Mouse (Mus musculus): ENCODE results near the gene Fxyd3.

Fxyd3 gene

DNA sequence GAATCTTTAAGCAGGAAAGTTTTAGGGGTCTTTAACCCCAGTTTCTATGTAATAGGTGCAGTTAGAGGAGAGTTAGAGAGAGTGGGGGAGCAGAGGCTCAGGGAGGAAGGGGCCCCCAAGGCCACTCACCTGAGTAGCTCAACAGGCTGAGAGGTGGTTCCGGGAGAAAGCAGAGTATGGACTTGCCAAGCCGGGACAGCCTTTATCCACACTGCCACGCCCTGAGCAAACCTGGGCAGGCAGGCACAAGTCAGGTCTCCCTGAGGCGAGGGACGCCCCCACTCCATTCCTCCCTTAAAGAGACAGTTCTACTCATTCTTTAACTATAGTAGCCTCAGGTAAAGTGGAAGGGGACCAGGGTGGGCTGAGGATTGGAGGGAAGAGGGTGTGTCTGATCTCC, at the start of gene Fxyd3:
TSS of gene Fxyd3 (minus strand) at position 213 of the 400 bp plus-strand sequence.
- no peak for DNase-seq (ENCODE audit: low spot score in 2 of 2)

DNA sequence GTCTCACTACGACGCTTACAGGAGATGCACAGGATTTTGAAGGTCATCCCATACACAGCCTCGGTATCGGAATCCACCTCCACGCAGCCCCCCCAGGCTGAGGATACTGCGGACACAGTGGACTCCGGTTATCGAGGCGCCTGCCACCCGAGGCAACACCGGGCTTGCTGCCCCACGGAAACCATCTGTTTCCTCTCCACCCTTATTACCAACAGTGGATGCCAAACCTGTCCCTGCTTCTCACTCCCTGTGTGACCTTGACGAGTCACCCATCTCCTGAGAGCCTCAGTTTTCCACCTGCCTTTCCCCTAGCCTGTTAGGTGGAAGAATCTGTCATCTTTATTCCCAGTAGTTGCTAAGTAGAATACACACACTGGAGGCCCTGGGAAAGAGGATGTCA, 48.6 kb upstream of the Fxyd3 start:
- DNase-seq (ENCODE audit: low spot score in 2 of 2): no peak

DNA sequence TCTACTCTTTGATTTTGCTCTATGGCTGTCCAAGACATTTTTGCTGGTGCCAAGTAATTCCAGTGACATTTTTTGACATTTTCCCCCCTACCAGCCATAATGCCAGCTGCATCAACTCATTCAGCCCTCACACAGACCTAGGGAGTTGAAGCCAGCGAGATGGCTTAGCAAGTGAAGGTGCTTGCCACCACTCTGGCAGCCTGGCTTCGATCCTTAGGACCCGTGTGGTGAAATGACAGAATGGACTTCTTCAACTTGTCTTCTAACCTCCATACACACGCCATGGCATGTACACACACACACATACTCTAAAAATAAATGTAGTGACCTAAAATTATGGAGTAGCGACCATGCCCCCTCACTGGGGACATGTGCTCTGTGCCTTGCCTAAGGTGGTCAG, 47.9 kb upstream of the Fxyd3 start:
- DNase-seq (ENCODE audit: low spot score in 2 of 2): no peak

DNA sequence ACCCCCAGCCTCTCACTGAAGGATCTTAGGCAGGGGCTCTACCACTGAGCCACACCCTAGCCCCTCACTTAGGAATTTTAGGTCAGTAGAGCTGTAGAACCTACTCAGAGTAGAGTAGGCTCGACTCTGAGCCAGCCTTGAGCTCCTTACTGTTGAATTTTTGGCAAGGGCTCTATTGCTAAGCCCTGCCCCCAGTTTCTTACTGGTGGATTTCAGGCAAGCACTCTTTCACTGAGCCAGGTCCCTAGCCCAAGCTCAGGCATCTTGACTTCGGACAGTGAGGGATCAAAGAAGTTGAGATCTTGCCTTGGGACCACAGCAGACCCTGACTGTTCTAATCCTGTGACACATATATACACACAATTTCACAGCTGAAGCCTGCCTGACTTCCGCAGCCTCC, 47.2 kb upstream of the Fxyd3 start:
- DNase-seq (ENCODE audit: low spot score in 2 of 2): no peak

DNA sequence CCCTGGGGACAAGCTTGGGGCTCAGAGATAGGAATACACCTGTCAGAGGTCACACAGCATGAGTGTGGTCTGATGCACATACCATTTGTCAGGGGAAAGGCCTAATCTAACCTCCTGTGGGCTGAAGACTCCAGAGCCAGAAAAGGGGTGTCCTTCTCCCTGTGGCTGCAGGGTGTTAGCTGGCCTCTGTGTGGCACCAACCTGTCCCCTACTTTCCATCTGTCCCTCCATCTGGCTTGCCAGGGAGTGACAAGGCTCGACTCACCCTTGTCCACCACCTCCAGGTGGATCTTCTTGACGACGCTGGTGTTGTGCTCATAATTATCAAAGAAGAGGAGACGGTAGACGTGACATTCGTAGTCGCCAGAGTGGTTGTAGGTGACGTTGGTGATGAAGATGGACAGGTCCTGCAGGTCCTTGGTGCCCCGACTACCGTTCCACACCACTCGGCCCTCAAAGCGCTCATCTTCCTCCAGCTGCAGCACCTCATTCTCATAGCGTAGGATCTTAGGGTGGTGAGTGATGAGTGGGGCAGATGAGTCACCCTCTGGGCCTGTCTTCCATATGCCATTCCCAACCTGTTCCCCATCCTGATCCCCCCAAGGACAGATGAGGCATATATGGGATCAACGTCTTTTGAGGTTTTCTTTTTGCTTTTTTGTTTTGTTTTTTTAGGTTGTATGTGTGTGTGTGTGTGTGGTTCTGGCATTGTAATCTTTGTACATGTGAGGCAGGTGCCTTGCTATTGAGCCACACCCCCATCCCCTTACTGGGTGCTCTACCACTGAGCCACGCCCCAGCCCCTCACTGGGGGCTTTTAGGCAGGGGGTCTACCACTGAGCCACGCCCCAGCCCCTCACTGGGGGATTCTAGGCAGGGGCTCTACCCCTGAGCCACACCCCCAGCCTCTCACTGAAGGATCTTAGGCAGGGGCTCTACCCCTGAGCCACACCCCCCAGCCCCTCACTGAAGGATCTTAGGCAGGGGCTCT, 46.4 kb upstream of the Fxyd3 start:
- no peak for DNase-seq (ENCODE audit: low spot score in 2 of 2)

DNA sequence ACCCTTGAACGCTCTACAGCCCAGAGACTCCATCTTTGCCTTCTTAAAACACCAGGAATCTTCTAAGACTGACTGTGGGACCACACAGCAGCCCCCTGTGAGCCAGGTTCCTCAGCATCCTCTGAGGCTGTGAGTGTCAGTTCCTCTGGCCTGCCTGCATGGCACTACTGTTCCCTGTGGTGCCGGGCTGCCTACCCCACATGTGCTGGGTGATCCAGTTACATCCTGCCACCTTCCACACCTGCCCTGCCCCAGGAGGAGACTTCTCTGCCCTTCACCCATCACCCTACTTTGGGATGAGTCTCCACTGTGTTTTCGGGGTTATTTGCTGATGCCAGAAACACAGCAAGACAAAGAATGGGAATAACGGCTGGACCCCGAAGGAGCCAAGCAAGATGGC, 43.1 kb upstream of the Fxyd3 start:
- DNase-seq (ENCODE audit: low spot score in 2 of 2): no peak

DNA sequence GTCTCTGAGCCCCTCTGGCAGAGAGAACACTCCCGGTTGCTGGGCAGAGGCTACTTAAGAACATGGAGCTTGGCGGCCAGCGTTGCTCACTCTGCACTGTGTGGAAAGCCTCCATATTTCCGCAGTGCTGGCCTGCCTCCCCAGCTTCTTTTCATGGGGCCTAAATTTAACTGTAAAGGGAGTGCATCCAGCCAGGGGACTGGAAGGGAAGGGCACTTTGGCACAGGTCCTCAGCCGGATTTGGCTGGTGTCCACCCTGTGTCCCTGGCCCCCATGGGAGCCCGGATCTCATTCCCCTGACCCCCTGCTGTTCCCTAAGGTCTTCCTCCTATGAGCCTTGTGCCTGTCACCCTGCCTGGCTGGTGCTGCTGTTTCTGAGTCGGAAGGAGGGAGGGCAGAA, 42.0 kb upstream of the Fxyd3 start:
- DNase-seq (ENCODE audit: low spot score in 2 of 2): no peak

DNA sequence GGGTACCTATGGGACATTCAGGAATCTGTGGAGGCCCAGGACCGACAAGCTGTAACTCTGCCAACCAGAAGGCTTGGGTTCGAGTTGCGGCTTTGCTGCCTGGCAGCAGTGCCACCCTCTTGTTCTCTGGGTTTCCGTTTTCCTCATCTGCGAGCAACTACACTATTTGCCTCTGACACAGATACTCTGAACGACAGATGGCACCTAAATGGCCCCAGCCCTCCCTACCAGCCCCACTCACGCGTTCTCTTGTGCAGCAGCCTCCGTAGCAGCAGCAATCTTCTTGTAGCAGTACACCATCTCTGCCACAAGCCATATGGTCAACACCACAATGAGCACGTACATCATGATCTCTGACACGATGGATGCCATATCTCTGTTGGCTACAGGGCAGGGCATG, 41.0 kb upstream of the Fxyd3 start:
- no peak for DNase-seq (ENCODE audit: low spot score in 2 of 2)

DNA sequence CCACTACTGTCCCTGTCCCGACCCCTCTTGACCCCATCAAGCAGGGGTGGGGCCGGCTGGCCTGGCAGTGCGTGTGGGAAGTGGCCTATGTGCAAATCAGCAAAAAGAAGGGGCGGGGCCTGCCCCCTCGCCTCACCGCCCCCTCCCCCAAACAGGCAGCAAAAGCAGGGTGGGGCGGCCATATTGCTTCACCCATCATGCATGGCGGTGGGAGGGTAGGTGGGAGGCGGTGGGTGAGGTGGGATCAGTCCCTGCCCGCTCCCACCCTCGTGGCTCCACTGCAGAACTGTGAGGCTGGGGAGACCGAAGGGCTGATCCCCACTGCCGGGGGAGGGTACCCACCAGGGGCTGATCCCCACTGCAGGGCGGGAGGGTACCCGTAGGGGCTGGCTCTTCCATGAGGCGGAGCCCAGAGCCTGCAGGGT, 40.2 kb upstream of the Fxyd3 start:
- no peak for DNase-seq (ENCODE audit: low spot score in 2 of 2)

DNA sequence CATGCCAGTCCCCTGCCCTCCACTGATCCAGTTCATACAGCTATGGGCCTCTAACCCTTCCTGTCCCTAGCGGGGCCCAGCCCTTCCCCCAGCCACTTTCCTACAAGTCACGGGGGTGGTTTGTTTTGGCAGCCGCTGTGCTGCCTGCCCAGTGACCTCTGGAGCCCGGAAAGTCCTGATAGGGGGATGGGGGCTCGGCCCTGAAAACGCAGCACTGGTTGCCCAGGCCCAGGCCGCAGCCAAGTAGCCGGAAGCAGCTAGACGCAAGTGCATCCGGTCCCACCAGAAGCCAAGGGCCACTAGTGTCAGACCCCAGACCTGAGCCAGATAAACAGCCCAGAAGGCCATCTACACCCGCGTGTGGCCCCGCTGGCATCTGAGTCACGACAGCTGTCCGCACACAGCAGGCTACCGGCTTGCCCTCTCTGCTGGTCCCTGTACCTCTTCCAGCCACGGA, 39.1 kb upstream of the Fxyd3 start:
- peak in 1 of 2 experiments; percentile 67 for DNase-seq (ENCODE audit: low spot score in 2 of 2)

DNA sequence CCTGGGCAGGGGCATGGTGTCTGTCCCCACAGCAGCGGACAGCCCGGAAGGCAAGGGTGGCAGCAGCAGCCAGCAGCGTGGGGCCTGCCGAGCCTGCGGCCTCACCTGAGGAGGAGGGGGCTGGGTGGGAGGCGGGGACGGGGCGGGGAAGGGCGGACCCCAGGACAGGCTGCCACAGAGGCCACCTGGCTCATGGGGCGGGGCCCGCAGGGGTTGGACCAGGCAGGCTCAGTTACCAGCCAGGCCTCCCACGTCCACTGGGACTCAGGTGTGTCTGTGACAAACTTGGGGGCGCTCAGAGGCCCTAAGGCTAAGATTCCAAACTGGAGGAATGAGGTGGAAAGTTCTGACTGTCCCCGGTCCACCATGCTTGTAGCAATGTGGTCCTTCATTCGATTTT, 38.7 kb upstream of the Fxyd3 start, which contains the start of gene Hpn:
TSS of gene Hpn (minus strand) at position 109 of the 400 bp plus-strand sequence.
- no peak for DNase-seq (ENCODE audit: low spot score in 2 of 2)

DNA sequence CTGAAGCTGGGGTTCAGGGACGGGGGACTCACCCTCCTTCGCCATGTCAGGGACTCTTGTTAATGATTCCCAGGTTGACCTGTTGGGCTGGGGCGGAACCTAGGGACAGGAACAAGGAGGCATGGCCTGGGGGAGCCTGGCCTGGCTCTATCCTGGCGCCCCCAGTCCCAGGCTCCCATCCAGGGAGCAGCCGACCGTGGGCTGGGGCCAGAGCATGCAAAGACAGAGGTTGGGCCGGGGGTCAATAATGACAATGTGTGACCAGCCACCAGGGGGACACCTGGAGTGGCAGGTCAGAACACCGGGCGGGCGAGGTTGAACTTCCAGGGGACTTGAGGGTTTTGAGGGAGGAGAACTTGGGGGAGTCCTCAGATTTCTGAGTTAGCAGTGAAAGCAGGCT, 38.1 kb upstream of the Fxyd3 start:
- no peak for DNase-seq (ENCODE audit: low spot score in 2 of 2)

DNA sequence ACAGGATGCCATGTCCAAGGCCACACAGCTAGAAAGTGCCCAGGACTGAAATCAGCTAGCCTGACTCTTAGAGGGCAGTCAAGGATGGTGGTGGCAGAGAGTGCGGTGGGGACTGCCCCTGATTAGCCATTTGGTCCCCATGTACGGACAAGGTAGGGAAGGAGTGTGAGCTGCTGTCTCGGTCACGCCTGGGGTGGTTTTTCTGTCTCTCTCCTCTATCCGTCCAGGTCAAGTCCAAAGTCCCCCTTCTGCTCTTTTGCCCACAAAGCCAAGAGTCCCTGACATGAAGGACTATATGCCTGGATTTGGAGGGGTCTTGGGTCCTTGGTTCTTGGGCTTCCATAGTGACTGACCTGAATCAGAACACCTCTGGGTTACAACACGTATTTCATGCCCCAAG, 37.3 kb upstream of the Fxyd3 start:
- no peak for DNase-seq (ENCODE audit: low spot score in 2 of 2)

DNA sequence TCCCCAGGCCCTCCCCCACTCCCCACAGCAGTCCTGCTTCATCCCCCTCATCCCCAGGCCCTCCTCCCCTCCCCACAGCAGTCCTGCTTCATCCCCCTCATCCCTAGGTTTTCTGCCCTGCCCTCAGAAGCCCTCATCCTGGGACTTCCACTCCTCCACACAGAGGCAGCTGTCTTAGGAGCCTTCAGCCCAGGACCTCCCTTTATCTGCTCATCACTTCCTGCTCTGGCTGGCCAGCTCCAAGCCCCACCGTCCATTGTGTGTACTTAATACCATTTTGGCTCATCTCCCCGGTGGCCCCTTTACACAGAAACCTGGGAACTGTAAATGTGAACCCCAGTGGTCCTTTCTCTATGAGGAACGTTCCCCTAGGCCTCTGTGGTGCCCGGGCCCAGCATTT, 35.5 kb upstream of the Fxyd3 start:
- no peak for DNase-seq (ENCODE audit: low spot score in 2 of 2)

DNA sequence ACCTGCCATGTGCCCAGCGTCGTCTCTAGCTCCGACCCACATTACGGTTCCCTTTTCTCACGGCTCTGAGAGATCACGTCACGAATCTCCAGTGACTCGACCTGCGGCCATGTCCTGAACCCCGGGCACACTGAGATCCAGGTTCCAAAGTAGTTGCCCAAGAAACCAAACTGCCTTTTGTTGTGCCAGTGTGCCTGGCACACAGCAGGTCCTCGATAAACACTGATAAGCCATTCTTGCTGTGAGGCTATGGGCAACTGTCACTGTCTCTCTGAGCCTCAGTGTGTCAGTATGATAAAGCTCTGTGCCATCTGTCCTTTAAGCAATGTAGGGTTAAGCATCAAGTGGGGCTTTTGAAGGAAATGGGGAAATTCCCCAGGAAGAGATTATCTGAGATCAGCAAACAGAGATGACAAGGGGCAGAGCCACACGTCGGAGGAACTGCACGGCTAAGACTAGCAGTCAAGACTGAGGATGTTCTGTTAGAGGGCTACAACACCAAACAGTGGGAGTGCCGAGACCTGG, 34.4 kb upstream of the Fxyd3 start:
- no peak for DNase-seq (ENCODE audit: low spot score in 2 of 2)

DNA sequence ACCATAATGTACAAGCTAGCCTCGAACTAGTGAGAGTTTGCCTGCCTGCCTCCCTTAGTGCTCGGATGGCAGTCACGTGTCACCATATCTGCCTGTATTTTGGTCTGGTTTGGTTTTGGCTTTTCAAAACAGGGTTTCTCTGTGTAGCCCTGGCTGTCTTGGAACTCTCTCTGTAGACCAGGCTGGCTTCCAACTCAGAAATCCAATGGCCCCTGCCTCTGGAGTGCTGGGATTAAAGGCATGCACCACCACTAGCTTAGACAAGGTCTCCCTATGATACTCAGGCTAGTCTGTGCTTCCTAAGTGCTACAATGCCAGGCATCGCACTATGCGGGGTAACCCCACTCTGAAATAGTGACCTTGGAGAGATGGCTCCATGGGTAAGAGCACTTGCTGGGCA, 33.3 kb upstream of the Fxyd3 start:
- no peak for DNase-seq (ENCODE audit: low spot score in 2 of 2)

DNA sequence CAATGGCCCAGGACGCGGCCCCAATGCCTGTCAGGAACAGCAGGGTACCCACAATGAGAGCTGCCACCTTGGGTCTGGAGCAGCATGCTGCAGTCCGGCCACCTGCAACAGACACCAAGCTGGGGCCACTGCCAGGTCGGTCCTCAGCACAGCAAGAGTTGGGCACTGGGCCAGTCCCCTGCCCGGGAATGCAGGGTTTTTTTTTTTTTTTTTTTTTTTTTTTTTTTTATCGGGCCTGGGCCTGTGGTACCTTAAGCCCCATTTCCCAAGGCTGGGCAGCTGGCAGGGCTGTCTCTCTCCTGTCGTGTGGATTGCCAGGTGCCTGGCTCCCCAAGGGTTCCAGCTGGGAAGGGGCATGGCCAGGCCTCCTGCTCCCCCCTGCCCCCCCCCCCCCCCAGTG, 32.6 kb upstream of the Fxyd3 start:
- no peak for DNase-seq (ENCODE audit: low spot score in 2 of 2)

DNA sequence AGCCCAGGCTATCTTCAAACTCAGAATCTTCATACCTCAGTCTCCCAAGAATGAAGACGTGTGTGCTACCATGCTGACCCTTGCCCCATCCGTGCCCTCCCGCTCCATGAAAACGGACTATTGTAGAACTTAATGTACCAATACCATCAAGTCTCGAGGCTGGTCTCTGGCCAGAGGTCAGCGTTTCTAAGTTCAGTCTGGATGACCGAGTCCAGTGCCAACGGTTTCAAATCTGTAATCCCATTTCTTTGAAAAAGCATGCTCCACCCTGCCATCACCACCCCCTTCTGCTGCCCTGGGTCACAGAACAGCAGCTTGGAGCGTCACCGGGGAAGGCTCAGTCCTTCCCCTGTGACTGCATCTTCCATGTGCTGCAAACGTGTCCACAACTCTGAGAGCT, 31.3 kb upstream of the Fxyd3 start:
- DNase-seq (ENCODE audit: low spot score in 2 of 2): no peak

DNA sequence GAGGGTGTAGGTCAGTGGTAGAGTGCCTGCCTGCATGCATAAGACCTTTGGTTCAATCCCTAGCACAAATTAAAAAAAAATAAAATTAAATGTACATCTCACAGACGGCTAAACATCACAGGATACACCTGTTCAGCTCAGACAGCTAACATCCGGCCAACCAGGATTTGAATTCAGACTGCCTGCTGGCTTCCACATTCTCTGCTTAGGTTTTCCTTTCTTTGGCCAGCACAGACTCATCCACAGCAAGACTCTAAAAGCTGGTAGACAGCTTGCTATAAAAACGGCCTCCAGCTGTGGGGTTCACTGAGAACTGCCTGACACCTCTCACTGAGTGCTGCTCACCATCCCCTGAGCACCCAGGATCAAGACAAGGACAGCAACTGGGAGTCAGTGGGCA, 29.7 kb upstream of the Fxyd3 start:
- DNase-seq (ENCODE audit: low spot score in 2 of 2): no peak

DNA sequence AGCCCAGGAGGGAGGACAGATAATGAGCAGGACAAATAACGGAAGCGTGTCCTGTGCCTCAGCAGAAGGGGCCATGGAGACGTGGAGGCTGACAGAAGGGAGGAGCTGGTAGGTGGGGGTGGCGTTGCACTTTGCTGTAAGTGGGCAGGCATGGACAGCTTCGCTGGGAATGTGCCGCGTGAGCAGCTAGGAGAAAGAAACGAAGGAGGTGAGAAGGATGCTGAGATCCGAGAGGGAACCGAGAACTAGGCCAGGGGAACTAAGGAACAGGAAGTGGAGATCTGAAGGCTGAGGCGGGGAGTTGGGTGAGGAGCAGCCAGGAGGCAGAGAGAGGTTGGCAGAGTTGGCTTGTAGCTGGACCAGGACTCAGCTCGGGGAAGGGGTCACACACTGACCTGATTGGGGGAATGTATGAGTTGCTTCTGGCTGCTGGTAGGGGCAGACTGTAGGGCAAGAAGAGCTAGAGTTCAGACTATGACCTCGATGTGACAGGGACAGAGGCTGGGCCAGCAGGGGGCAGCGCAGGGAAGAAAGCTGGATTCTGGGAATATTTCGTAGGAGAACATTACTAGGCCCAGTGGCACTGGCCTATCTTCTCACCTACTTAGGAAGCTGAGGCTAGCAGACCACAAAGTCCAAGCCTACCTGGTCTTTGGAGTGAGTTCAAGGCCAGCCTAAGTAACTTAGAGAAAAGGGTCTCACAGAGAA, 28.7 kb upstream of the Fxyd3 start:
- no peak for DNase-seq (ENCODE audit: low spot score in 2 of 2)

DNA sequence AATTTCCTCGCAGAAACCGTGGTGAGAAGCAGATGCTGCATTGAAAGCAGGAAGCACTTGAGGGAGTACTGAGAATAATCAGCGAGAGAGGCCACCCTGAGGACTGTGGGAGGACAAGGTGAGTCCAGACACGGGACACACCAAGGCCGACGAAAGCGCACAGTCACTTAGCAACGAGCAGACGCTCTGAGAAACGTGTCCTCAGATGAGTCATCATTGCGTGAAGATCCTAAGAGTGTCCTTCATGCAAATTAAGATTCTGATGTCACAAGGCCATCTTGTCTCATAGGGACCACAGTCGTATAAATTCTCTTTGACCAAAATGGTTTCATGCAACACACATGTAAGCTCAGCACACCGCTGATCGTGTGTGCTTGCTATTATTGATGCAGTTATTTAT, 24.3 kb upstream of the Fxyd3 start:
- DNase-seq (ENCODE audit: low spot score in 2 of 2): no peak

DNA sequence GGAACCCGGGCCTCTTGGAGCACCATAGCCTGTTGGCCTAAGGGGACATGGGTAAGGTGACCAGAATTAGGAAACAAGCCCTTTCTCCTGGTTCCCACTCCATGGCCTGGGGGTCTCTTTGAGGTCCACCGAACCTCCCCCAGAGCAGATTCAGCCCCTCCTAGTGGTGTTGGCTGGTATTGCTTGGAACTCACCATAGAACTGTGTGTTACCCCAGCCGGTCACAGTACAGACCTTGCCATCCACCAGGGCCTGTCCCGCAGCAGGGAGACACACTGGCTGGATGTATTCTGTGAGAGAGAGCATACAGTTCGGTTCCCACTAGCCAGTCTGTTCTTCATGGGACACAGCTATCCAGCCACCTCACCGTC, 23.1 kb upstream of the Fxyd3 start:
- DNase-seq (ENCODE audit: low spot score in 2 of 2): no peak
